Mouse (Mus musculus) right cerebral cortex, postnatal 14 days (tissue): ENCODE data around the gene Abcb9.

Experiments
- DNase-seq: peaks from one replicate; pipeline ENCODE4 v3.0.0; 2022

Abcb9 gene

GRCm38 (mm10) chr5:124029220-124030035, 66.2 kb downstream of the Abcb9 start:
- DNase-seq: no peak

- no peak for DNase-seq
Measured at GRCm38 (mm10) chr5:124028680-124029079, 66.9 kb downstream of the Abcb9 start.

- DNase-seq: no peak
Measured at GRCm38 (mm10) chr5:124027702-124028470, 67.7 kb downstream of the Abcb9 start.

GRCm38 (mm10) chr5:124026568-124026967, 69.0 kb downstream of the Abcb9 start:
- DNase-seq: no peak

GRCm38 (mm10) chr5:124025587-124026441, 69.8 kb downstream of the Abcb9 start:
- DNase-seq: no peak

GRCm38 (mm10) chr5:124025146-124025545, 70.5 kb downstream of the Abcb9 start:
- DNase-seq: no peak

- DNase-seq: no peak
Measured at GRCm38 (mm10) chr5:124024677-124025076, 70.9 kb downstream of the Abcb9 start.

- DNase-seq: no peak
Measured at GRCm38 (mm10) chr5:124022365-124022764, 73.2 kb downstream of the Abcb9 start.

- DNase-seq: no peak
Measured at GRCm38 (mm10) chr5:124021701-124022100, 73.9 kb downstream of the Abcb9 start.

GRCm38 (mm10) chr5:124021148-124021547, 74.5 kb downstream of the Abcb9 start:
- DNase-seq: no peak

GRCm38 (mm10) chr5:124019348-124020216, 76.0 kb downstream of the Abcb9 start:
- peak; percentile 72 for DNase-seq

- DNase-seq: no peak
Measured at GRCm38 (mm10) chr5:124018651-124019050, 76.9 kb downstream of the Abcb9 start.

- DNase-seq: no peak
Measured at GRCm38 (mm10) chr5:124017941-124018340, 77.7 kb downstream of the Abcb9 start.

- DNase-seq: no peak
Measured at GRCm38 (mm10) chr5:124016291-124016821, 79.2 kb downstream of the Abcb9 start.

GRCm38 (mm10) chr5:124015727-124016126, 79.9 kb downstream of the Abcb9 start:
- DNase-seq: no peak

GRCm38 (mm10) chr5:124014791-124015251, 80.8 kb downstream of the Abcb9 start:
- peak; percentile 21 for DNase-seq

GRCm38 (mm10) chr5:124014180-124014579, 81.4 kb downstream of the Abcb9 start:
- DNase-seq: no peak

GRCm38 (mm10) chr5:124013747-124014146, 81.9 kb downstream of the Abcb9 start:
- peak; percentile 3 for DNase-seq

- no peak for DNase-seq
Measured at GRCm38 (mm10) chr5:124012885-124013284, 82.7 kb downstream of the Abcb9 start.

GRCm38 (mm10) chr5:124011927-124012326, 83.7 kb downstream of the Abcb9 start:
- DNase-seq: no peak
